Mouse (Mus musculus) myocyte (in vitro differentiated cells): ENCODE measurements around the gene Zfp715.

Source experiments
- CEBPB ChIP-seq: IDR thresholded peaks from 2 replicates; pipeline ENCODE4 v1.6.1; 2011; ENCODE audit warnings: mild to moderate bottlenecking, moderate library complexity; ENCODE audit not compliant: poor library complexity, insufficient read depth, severe bottlenecking
- E2F4 ChIP-seq: IDR thresholded peaks from one replicate; pipeline ENCODE4 v1.6.1; 2011; ENCODE audit warnings: mild to moderate bottlenecking, control low read depth, moderate library complexity; ENCODE audit not compliant: insufficient read depth
- MAX ChIP-seq: IDR thresholded peaks from one replicate; pipeline ENCODE4 v1.6.1; 2011; ENCODE audit warnings: low read depth, mild to moderate bottlenecking, control low read depth
- MYOD1 ChIP-seq, 3 experiments: IDR thresholded peaks; one replicate each; pipeline ENCODE4 v1.6.1; 2011; ENCODE audit warnings: control low read depth in 2 of 3, low read depth in 2 of 3, mild to moderate bottlenecking in 2 of 3, moderate library complexity in 1 of 3; ENCODE audit not compliant: insufficient read length in 2 of 3, control insufficient read depth in 1 of 3
- MYOG ChIP-seq, 3 experiments: IDR thresholded peaks; one replicate each; pipeline ENCODE4 v1.6.1; 2011; ENCODE audit warnings: control low read depth in 2 of 3, low read depth in 2 of 3, mild to moderate bottlenecking in 2 of 3; ENCODE audit not compliant: insufficient read length in 2 of 3, control insufficient read depth in 1 of 3, insufficient read depth in 1 of 3
- POLR2A ChIP-seq: IDR thresholded peaks from one replicate; pipeline ENCODE4 v1.6.1; 2011; ENCODE audit warnings: low read depth, mild to moderate bottlenecking, control low read depth, moderate library complexity; ENCODE audit not compliant: insufficient read length
- POLR2AphosphoS2 ChIP-seq: IDR thresholded peaks from one replicate; pipeline ENCODE4 v1.6.1; 2011; ENCODE audit warnings: low read depth, control low read depth; ENCODE audit not compliant: insufficient read length
- SRF ChIP-seq: IDR thresholded peaks from one replicate; pipeline ENCODE4 v1.6.1; 2011; ENCODE audit warnings: low read depth; ENCODE audit not compliant: control insufficient read depth, insufficient read length
- TCF12 ChIP-seq: IDR thresholded peaks from one replicate; pipeline ENCODE4 v1.6.1; 2011; ENCODE audit warnings: mild to moderate bottlenecking, control low read depth; ENCODE audit not compliant: poor library complexity, insufficient read depth, severe bottlenecking
- TCF3 ChIP-seq: IDR thresholded peaks from one replicate; pipeline ENCODE4 v1.6.1; 2011; ENCODE audit warnings: low read depth, control low read depth; ENCODE audit not compliant: insufficient read length
- USF1 ChIP-seq: IDR thresholded peaks from one replicate; pipeline ENCODE4 v1.6.1; 2011; ENCODE audit warnings: low read depth, mild to moderate bottlenecking, control low read depth, moderate library complexity

DNA sequence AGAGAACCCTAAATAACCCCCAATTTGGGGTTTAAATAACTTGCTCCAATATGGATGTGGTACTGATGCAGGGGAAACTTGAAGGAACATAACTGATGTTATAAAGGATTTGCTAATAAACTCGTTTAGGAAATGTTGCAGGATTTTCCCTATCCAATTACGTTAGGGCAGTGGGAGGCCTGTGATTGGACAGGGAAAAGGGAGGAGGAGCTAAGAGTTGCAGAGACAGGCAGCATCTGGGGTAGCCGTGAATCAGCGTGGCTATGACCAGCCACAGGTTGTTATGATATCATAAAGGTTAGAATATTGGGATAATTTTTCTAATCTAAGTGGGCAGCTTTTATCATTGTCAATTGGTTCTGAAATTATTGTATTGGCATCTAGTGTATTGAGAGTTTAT, 15.0 kb upstream of the Zfp715 start:
- TF ChIP-seq POLR2A (no peak), E2F4 (no peak), USF1 (no peak), TCF12 (no peak), CEBPB (no peak), MAX (no peak), POLR2AphosphoS2 (no peak), SRF (no peak), MYOD1 (IDR thresholded peaks at IDR 0.05; ENCODE audit: control insufficient read depth in 1 of 3, insufficient read length in 2 of 3, low read depth in 2 of 3) (no peak), MYOG (IDR thresholded peaks at IDR 0.05; ENCODE audit: control insufficient read depth in 1 of 3, insufficient read depth in 1 of 3, insufficient read length in 2 of 3, low read depth in 2 of 3) (no peak), TCF3 (no peak)
